Mouse (Mus musculus) spleen, adult 2 months (tissue): ENCODE measurements at regions not wholly inside any gene's neighbourhood (a gene's known extent, or its start where the extent isn't known, plus 50 kb on each side); places are given as distances from the start of the nearest gene placed in this dataset.

Experiments
- DNase-seq, 2 experiments: peaks; one replicate each; pipeline versions ENCODE4 v3.0.0 to v3.0.0-alpha.2; 2012 to 2021; ENCODE audit warnings: low spot score in 2 of 2, low read depth in 1 of 2
- H3K27ac ChIP-seq: fragments of 200-500 bp; 2 replicates; pipeline ENCODE4 v1.5.1; 2012; ENCODE audit warnings: low read length, inconsistent platforms; ENCODE audit not compliant: insufficient read depth
- H3K27me3 ChIP-seq: fragments of 200-500 bp; 2 replicates; pipeline ENCODE4 v1.6.1; 2012; ENCODE audit warnings: mild to moderate bottlenecking, moderate library complexity, low read length, inconsistent platforms; ENCODE audit not compliant: control insufficient read depth, insufficient read depth
- H3K36me3 ChIP-seq: fragments of 200-500 bp; 2 replicates; pipeline ENCODE4 v1.6.1; 2012; ENCODE audit warnings: mild to moderate bottlenecking, low read length, inconsistent platforms; ENCODE audit not compliant: control insufficient read depth, insufficient read depth
- H3K4me1 ChIP-seq: fragments of 200-500 bp; 2 replicates; pipeline ENCODE4 v1.6.1; 2011; ENCODE audit warnings: inconsistent platforms; ENCODE audit not compliant: control insufficient read depth, insufficient read depth, insufficient read length
- H3K4me3 ChIP-seq: fragments of 200-500 bp; 2 replicates; pipeline ENCODE4 v1.5.1; 2011; ENCODE audit warnings: mild to moderate bottlenecking, inconsistent platforms; ENCODE audit not compliant: insufficient read depth, insufficient read length; ENCODE audit errors: extremely low read depth
- CTCF ChIP-seq: fragments of 200-500 bp; IDR thresholded peaks from 2 replicates; pipeline ENCODE4 v1.5.1; 2011; ENCODE audit warnings: mild to moderate bottlenecking, inconsistent platforms; ENCODE audit not compliant: insufficient read depth, insufficient read length, insufficient replicate concordance; ENCODE audit errors: extremely low read depth
- POLR2A ChIP-seq: fragments of 200-500 bp; IDR thresholded peaks from 2 replicates; pipeline ENCODE4 v1.6.1; 2011; ENCODE audit warnings: low read depth, low read length, inconsistent platforms
- WGBS: fragments of 180-500 bp; shearing (Covaris S2); methylation state at CpG from one replicate; pipeline ENCODE4 v1.1.7; 2018; 5-methylcytosine and 5-hydroxymethylcytosine counted together

- Histone ChIP-seq H3K36me3 (no peaks in the 10 kb centered on the region), H3K4me1 (no peaks in the 10 kb centered on the region), H3K4me3 (no peak overlapping the region), H3K27ac (no peak overlapping the region), H3K27me3 (no peaks in the 10 kb centered on the region)
- 69% methylated on average over 3 of the region's 3 CpGs for whole genome bisulfite sequencing
- TF ChIP-seq CTCF, result no peak
- TF ChIP-seq POLR2A, result no peak
- no peak for DNase-seq
Measured at GRCm38 (mm10) chr9:13946519-13946918, 119.0 kb downstream of the Fam76b start.

GRCm38 (mm10) chr9:13952157-13952556 lies 124.6 kb downstream of the Fam76b start:
- Histone ChIP-seq H3K27me3 (no peaks in the 10 kb centered on the region), H3K4me1 (no peaks in the 10 kb centered on the region), H3K4me3 (no peak overlapping the region), H3K36me3 (no peaks in the 10 kb centered on the region), H3K27ac (no peak overlapping the region)
- no peak for TF ChIP-seq CTCF
- no peak for TF ChIP-seq POLR2A
- no peak for DNase-seq

GRCm38 (mm10) chr9:13963140-13963763 lies 135.7 kb downstream of the Fam76b start:
- H3K4me1 ChIP-seq, result no peaks in the 10 kb centered on the region
- no peak overlapping the region for H3K4me3 ChIP-seq
- no peak for TF ChIP-seq CTCF
- no peak for TF ChIP-seq POLR2A
- H3K27me3 ChIP-seq, result no peaks in the 10 kb centered on the region
- H3K36me3 ChIP-seq, result no peaks in the 10 kb centered on the region
- H3K27ac ChIP-seq, result no peak overlapping the region
- DNase-seq, result no peak
- WGBS, result 89% methylated on average over 7 of the region's 7 CpGs

GRCm38 (mm10) chr9:13963796-13964195 lies 136.3 kb downstream of the Fam76b start:
- DNase-seq, result no peak
- TF ChIP-seq POLR2A (no peak), CTCF (no peak)
- no peaks in the 10 kb centered on the region for H3K4me1 ChIP-seq
- no peak overlapping the region for H3K27ac ChIP-seq
- H3K4me3 ChIP-seq, result no peak overlapping the region
- 85% methylated on average over 3 of the region's 3 CpGs for WGBS
- no peaks in the 10 kb centered on the region for H3K27me3 ChIP-seq
- H3K36me3 ChIP-seq, result no peaks in the 10 kb centered on the region

- TF ChIP-seq POLR2A (no peak), CTCF (no peak)
- H3K4me1 ChIP-seq, result no peaks in the 10 kb centered on the region
- H3K36me3 ChIP-seq, result no peaks in the 10 kb centered on the region
- WGBS, result 93% methylated on average over 4 of the region's 4 CpGs
- H3K27me3 ChIP-seq, result no peaks in the 10 kb centered on the region
- H3K27ac ChIP-seq, result no peak overlapping the region
- no peak for DNase-seq
- no peak overlapping the region for H3K4me3 ChIP-seq
Measured at GRCm38 (mm10) chr9:13964256-13964655, 136.7 kb downstream of the Fam76b start.

- H3K36me3 ChIP-seq, result no peaks in the 10 kb centered on the region
- 75% methylated on average over 1 of the region's 1 CpGs for WGBS
Measured at GRCm38 (mm10) chr9:13966212-13966611, 138.7 kb downstream of the Fam76b start.

GRCm38 (mm10) chr9:13969262-13969661 lies 141.7 kb downstream of the Fam76b start:
- H3K27me3 ChIP-seq, result no peaks in the 10 kb centered on the region
- TF ChIP-seq POLR2A (no peak), CTCF (no peak)
- WGBS, result 88% methylated on average over 1 of the region's 1 CpGs

More at GRCm38 (mm10) chr9:13966212-13966611, 138.7 kb downstream of the Fam76b start:
- Histone ChIP-seq H3K27me3 (no peaks in the 10 kb centered on the region), H3K4me1 (no peaks in the 10 kb centered on the region), H3K27ac (no peak overlapping the region), H3K4me3 (no peak overlapping the region)
- no peak for DNase-seq
- TF ChIP-seq POLR2A, result no peak
- no peak for TF ChIP-seq CTCF

GRCm38 (mm10) chr9:13973600-13973999 lies 146.1 kb downstream of the Fam76b start:
- WGBS, result 49% methylated on average over 4 of the region's 4 CpGs
- no peaks in the 10 kb centered on the region for H3K27me3 ChIP-seq
- TF ChIP-seq POLR2A, result no peak
- TF ChIP-seq CTCF, result no peak
- H3K27ac ChIP-seq, result no peak overlapping the region
- no peaks in the 10 kb centered on the region for H3K36me3 ChIP-seq
- no peak for DNase-seq
- no peaks in the 10 kb centered on the region for H3K4me1 ChIP-seq
- H3K4me3 ChIP-seq, result no peak overlapping the region

More at GRCm38 (mm10) chr9:13969262-13969661, 141.7 kb downstream of the Fam76b start:
- no peak for DNase-seq
- no peak overlapping the region for H3K27ac ChIP-seq
- no peak overlapping the region for H3K4me3 ChIP-seq
- H3K36me3 ChIP-seq, result no peaks in the 10 kb centered on the region
- H3K4me1 ChIP-seq, result no peaks in the 10 kb centered on the region
